Mouse (Mus musculus): ENCODE results near the gene Brs3. TPM values are rescaled to one million over a fixed set of nuclear protein-coding genes. Genes with fewer than 3 reads are reported as not detected.

The Brs3 gene
- 0.13 and 0.16 TPM in 2 replicates for polyA plus RNA-seq (2015; fragmentation: Nextera tagmentation; extraction: Ambion mirVana)

DNA sequence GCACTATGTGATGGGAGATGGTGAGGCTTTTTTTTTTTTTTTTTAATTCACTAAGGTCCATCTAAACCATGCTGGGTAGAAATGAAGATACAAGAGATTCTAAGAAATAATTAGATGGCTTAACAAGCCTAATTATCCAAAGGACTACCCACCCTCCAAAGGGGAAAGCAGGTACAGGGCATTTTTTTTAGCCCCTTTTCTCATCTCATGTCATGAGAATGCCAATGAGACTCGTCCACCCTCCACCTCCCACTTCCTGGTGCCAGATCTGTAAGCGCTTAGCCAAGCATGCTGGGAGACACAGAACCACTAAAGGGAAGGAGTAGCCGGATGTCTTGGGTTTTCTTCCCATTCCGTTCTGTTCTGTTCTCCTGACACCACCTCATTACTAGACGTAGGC lies at the start of gene Brs3:
Gene Brs3 (plus strand): TSS at position 301 of the 400 bp plus-strand sequence.
- WGBS = 84% methylated on average over 5 of the region's 5 CpGs
- no peak within 1 kb of the TSS for H3K4me2 ChIP-seq (ENCODE audit: low read length)
- no peaks in the 10 kb centered on the region for H3K36me3 ChIP-seq (ENCODE audit: control insufficient read depth, insufficient read depth, low read length)
- no peak within 1 kb of the TSS for H3K4me3 ChIP-seq (ENCODE audit: low read depth, low read length)
- H3K27ac ChIP-seq (ENCODE audit: low read length) = no peak within 1 kb of the TSS
- H3K9ac ChIP-seq (ENCODE audit: low read depth, low read length) = no peak within 1 kb of the TSS
- H3K27me3 ChIP-seq (ENCODE audit: control insufficient read depth, insufficient read depth, low read depth, low read length) = no peaks in the 10 kb centered on the region
- no peaks in the 10 kb centered on the region for H3K9me3 ChIP-seq (replicated peaks; ENCODE audit: control insufficient read depth, low read length, poor library complexity, severe bottlenecking)
- no peak for ATAC-seq
- H3K4me1 ChIP-seq (ENCODE audit: control insufficient read depth, insufficient read depth, low read length) = no peaks in the 10 kb centered on the region

- Histone ChIP-seq H3K27ac (ENCODE audit: low read length) (no peak overlapping the region), H3K4me3 (ENCODE audit: low read depth, low read length) (no peak overlapping the region), H3K4me2 (ENCODE audit: low read length) (no peak overlapping the region), H3K4me1 (ENCODE audit: control insufficient read depth, insufficient read depth, low read length) (no peaks in the 10 kb centered on the region), H3K9me3 (replicated peaks; ENCODE audit: control insufficient read depth, low read length, poor library complexity, severe bottlenecking) (no peaks in the 10 kb centered on the region), H3K9ac (ENCODE audit: low read depth, low read length) (no peak overlapping the region), H3K27me3 (ENCODE audit: control insufficient read depth, insufficient read depth, low read depth, low read length) (no peaks in the 10 kb centered on the region), H3K36me3 (ENCODE audit: control insufficient read depth, insufficient read depth, low read length) (no peaks in the 10 kb centered on the region)
- 90% methylated on average over 2 of the region's 2 CpGs for WGBS
- ATAC-seq = no peak
Measured at GRCm38 (mm10) chrX:57012891-57013290, 30.0 kb upstream of the Brs3 start.

DNA sequence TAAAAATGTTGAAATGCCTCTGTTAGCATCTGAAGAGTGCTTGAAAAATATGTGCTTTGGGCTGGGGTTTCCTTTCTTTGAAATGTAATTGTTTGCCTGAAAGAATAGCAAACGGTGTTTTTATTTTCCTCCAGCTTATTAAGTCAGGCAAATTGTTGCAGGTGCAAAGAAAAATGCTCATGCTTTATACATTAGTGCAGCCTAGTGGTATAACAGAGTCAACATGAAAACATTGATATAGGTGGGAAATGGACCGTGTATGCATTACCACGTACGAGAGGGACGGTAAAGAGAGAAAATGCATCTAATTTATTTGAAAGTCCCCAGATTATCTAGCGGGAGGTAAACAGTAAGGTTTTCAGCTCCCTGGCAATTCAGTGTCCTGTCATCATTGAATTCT lies 995 bp downstream of the Brs3 start:
- H3K4me1 ChIP-seq (ENCODE audit: control insufficient read depth, insufficient read depth, low read length) = no peaks in the 10 kb centered on the region
- no peaks in the 10 kb centered on the region for H3K36me3 ChIP-seq (ENCODE audit: control insufficient read depth, insufficient read depth, low read length)
- H3K4me3 ChIP-seq (ENCODE audit: low read depth, low read length) = no peak overlapping the region
- no peak overlapping the region for H3K27ac ChIP-seq (ENCODE audit: low read length)
- ATAC-seq = no peak
- H3K9me3 ChIP-seq (replicated peaks; ENCODE audit: control insufficient read depth, low read length, poor library complexity, severe bottlenecking) = no peaks in the 10 kb centered on the region
- WGBS = 78% methylated on average over 6 of the region's 6 CpGs
- H3K27me3 ChIP-seq (ENCODE audit: control insufficient read depth, insufficient read depth, low read depth, low read length) = no peaks in the 10 kb centered on the region
- no peak overlapping the region for H3K9ac ChIP-seq (ENCODE audit: low read depth, low read length)
- no peak overlapping the region for H3K4me2 ChIP-seq (ENCODE audit: low read length)

- 19% methylated on average over 4 of the region's 4 CpGs for WGBS
Measured at GRCm38 (mm10) chrX:57052848-57053173, 9.9 kb downstream of the Brs3 start.

DNA sequence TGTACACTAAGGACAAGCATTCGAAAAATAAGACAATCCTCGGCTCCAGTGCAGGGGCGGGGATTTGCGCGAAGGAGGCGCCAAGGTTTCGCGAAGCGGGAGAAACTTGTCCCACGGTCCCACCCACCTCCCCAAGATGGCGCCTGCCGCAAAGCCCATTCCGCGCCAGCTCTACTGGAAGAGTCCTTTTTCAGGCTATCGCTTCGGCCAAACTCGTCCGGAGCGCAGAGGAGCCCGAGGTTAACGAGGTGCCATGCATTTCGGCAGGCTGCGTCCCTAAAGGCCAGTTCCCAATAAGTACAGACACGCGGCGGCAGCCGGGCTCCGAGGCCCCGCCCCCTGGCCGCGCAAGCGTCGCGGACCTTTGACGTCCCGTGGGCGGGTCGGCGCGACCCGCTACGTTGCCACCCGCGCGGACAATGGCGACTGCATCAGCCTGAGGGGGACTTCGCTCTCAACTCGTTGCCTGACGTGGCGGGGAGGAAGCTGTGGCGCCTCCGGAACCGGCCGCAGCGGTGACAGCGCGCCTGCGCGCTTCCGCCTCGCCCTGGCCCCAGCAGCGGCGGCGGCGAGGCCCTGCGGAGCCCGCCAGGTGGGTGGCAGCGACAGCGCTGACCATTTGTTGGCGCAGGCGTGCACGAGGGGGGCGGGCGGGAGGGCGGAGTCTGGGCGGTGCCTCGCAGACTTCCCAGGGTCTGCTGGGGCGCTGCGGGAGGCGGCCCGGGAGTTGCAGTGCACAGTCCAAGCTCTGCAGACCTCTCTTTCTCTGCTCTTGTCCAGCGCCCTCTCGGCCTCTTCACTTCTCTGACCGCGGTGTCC lies 10.5 kb downstream of the Brs3 start, which contains the start of gene Htatsf1:
Gene Htatsf1 (plus strand): TSS at position 410 of the 819 bp plus-strand sequence.
- Histone ChIP-seq H3K4me3 (ENCODE audit: low read depth, low read length) (peak within 1 kb of the TSS; percentile 58), H3K9ac (ENCODE audit: low read depth, low read length) (peak within 1 kb of the TSS; percentile 69), H3K36me3 (ENCODE audit: control insufficient read depth, insufficient read depth, low read length) (no peaks in the 10 kb centered on the region), H3K9me3 (replicated peaks; ENCODE audit: control insufficient read depth, low read length, poor library complexity, severe bottlenecking) (no peaks in the 10 kb centered on the region), H3K27ac (ENCODE audit: low read length) (peak within 1 kb of the TSS; percentile 96), H3K4me2 (ENCODE audit: low read length) (peak within 1 kb of the TSS; percentile 66), H3K4me1 (ENCODE audit: control insufficient read depth, insufficient read depth, low read length) (peaks cover 7% of the 10 kb centered on the region), H3K27me3 (ENCODE audit: control insufficient read depth, insufficient read depth, low read depth, low read length) (no peaks in the 10 kb centered on the region)
- 24% methylated on average over 60 of the region's 85 CpGs for WGBS
- peak; percentile 96 for ATAC-seq

More at GRCm38 (mm10) chrX:57052848-57053173, 9.9 kb downstream of the Brs3 start:
- Histone ChIP-seq H3K27me3 (ENCODE audit: control insufficient read depth, insufficient read depth, low read depth, low read length) (no peaks in the 10 kb centered on the region), H3K4me1 (ENCODE audit: control insufficient read depth, insufficient read depth, low read length) (peaks cover 7% of the 10 kb centered on the region), H3K36me3 (ENCODE audit: control insufficient read depth, insufficient read depth, low read length) (no peaks in the 10 kb centered on the region), H3K9ac (ENCODE audit: low read depth, low read length) (peak overlapping the region; percentile 69; the same call in 1 of the 2 replicates), H3K4me3 (ENCODE audit: low read depth, low read length) (peak overlapping the region; percentile 58), H3K4me2 (ENCODE audit: low read length) (peak overlapping the region; percentile 53), H3K27ac (ENCODE audit: low read length) (peak overlapping the region; percentile 96), H3K9me3 (replicated peaks; ENCODE audit: control insufficient read depth, low read length, poor library complexity, severe bottlenecking) (no peaks in the 10 kb centered on the region)
- ATAC-seq = peak; percentile 80; the same call in 1 of the 2 replicates

- Histone ChIP-seq H3K27me3 (ENCODE audit: control insufficient read depth, insufficient read depth, low read depth, low read length) (no peaks in the 10 kb centered on the region), H3K9ac (ENCODE audit: low read depth, low read length) (peak overlapping the region; percentile 69), H3K27ac (ENCODE audit: low read length) (peak overlapping the region; percentile 96; the same call in 1 of the 2 replicates), H3K4me2 (ENCODE audit: low read length) (peak overlapping the region; percentile 66), H3K36me3 (ENCODE audit: control insufficient read depth, insufficient read depth, low read length) (0 out of 2 replicates have a peak, but pooled peaks cover under 1% of the 10 kb centered on the region), H3K4me3 (ENCODE audit: low read depth, low read length) (peak overlapping the region; percentile 58), H3K9me3 (replicated peaks; ENCODE audit: control insufficient read depth, low read length, poor library complexity, severe bottlenecking) (no peaks in the 10 kb centered on the region), H3K4me1 (ENCODE audit: control insufficient read depth, insufficient read depth, low read length) (peaks cover 7% of the 10 kb centered on the region)
- WGBS = 13% methylated on average over 11 of the region's 11 CpGs
- ATAC-seq = no peak
Measured at GRCm38 (mm10) chrX:57053993-57054385, 11.1 kb downstream of the Brs3 start.

GRCm38 (mm10) chrX:57081496-57081895 lies 38.6 kb downstream of the Brs3 start:
- H3K27me3 ChIP-seq (ENCODE audit: control insufficient read depth, insufficient read depth, low read depth, low read length) = no peaks in the 10 kb centered on the region
- H3K27ac ChIP-seq (ENCODE audit: low read length) = no peak overlapping the region
- no peak overlapping the region for H3K9ac ChIP-seq (ENCODE audit: low read depth, low read length)
- no peak for ATAC-seq
- H3K4me3 ChIP-seq (ENCODE audit: low read depth, low read length) = no peak overlapping the region
- no peaks in the 10 kb centered on the region for H3K36me3 ChIP-seq (ENCODE audit: control insufficient read depth, insufficient read depth, low read length)
- WGBS = 80% methylated on average over 5 of the region's 5 CpGs
- H3K4me2 ChIP-seq (ENCODE audit: low read length) = no peak overlapping the region
- no peaks in the 10 kb centered on the region for H3K4me1 ChIP-seq (ENCODE audit: control insufficient read depth, insufficient read depth, low read length)
- no peaks in the 10 kb centered on the region; the same call in 1 of the 2 replicates for H3K9me3 ChIP-seq (replicated peaks; ENCODE audit: control insufficient read depth, low read length, poor library complexity, severe bottlenecking)

DNA sequence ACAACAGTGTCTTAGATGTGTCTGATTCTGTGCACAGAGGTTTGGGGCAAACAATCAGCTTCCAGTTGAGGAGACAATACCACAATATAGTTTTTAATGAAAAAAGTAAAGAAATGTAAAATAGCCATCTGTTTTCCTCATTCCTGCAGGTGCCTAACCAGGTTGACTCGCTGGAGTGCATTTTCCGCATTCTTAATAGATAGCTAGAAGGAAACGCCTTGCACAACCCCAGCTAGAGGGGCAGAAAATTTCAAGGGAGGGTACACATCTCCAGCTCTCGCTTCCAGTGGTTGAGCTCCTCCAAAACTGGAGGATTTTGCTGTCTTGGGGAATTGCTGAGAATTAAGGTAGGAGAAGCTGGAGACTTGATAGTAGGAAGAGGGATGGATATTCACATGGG lies 44.9 kb downstream of the Brs3 start, which contains the start of gene Vgll1:
Gene Vgll1 (plus strand): TSS at position 301 of the 400 bp plus-strand sequence.
- Histone ChIP-seq H3K4me3 (ENCODE audit: low read depth, low read length) (no peak within 1 kb of the TSS), H3K27ac (ENCODE audit: low read length) (no peak within 1 kb of the TSS), H3K27me3 (ENCODE audit: control insufficient read depth, insufficient read depth, low read depth, low read length) (no peaks in the 10 kb centered on the region), H3K9me3 (replicated peaks; ENCODE audit: control insufficient read depth, low read length, poor library complexity, severe bottlenecking) (no peaks in the 10 kb centered on the region), H3K9ac (ENCODE audit: low read depth, low read length) (no peak within 1 kb of the TSS), H3K4me2 (ENCODE audit: low read length) (no peak within 1 kb of the TSS), H3K36me3 (ENCODE audit: control insufficient read depth, insufficient read depth, low read length) (no peaks in the 10 kb centered on the region), H3K4me1 (ENCODE audit: control insufficient read depth, insufficient read depth, low read length) (no peaks in the 10 kb centered on the region)
- ATAC-seq = no peak
- WGBS = 92% methylated on average over 4 of the region's 4 CpGs
